Mouse (Mus musculus) CH12.LX (cell line): ENCODE measurements around the gene Ly75. TPM values are rescaled to one million over a fixed set of nuclear protein-coding genes. Genes with fewer than 3 reads are reported as not detected.

Source experiments
- DNase-seq: peaks from one replicate; pipeline ENCODE4 v3.0.0-alpha.2; 2013; ENCODE audit errors: extremely low read depth
- H3K27ac ChIP-seq: 2 replicates; pipeline ENCODE4 v1.5.1; 2012; ENCODE audit warnings: low read depth, mild to moderate bottlenecking, control low read depth, moderate library complexity; ENCODE audit not compliant: insufficient read depth
- H3K27me3 ChIP-seq: replicated peaks from 2 replicates; pipeline ENCODE3; 2012; ENCODE audit warnings: inconsistent platforms
- H3K36me3 ChIP-seq, 2 experiments: replicated peaks in 1 of 2; 2 replicates each; pipeline versions ENCODE3 to v1.6.1; 2012; ENCODE audit warnings: inconsistent platforms in 1 of 2, low read length in 1 of 2, mild to moderate bottlenecking in 1 of 2, mixed read lengths in 1 of 2, moderate library complexity in 1 of 2; ENCODE audit not compliant: control insufficient read depth in 1 of 2, insufficient read depth in 1 of 2
- H3K4me1 ChIP-seq, 2 experiments: 2 replicates each; pipeline ENCODE4 v1.6.1; 2012; ENCODE audit warnings: inconsistent platforms in 1 of 2, moderate library complexity in 1 of 2; ENCODE audit not compliant: insufficient read depth in 2 of 2, control insufficient read depth in 1 of 2
- H3K4me2 ChIP-seq: 2 replicates; pipeline ENCODE4 v1.6.1; 2012; ENCODE audit warnings: low read depth, mild to moderate bottlenecking, control low read depth; ENCODE audit not compliant: poor library complexity, insufficient read depth, severe bottlenecking
- H3K4me3 ChIP-seq, 3 experiments: fragments of 150-350 bp in 1 of 3; sonication (generic) in 1 of 3; replicated peaks in 1 of 3; 2 replicates each; pipeline versions ENCODE3 to v1.5.1; 2011 to 2012; ENCODE audit warnings: low read depth in 2 of 3, low read length in 2 of 3, mild to moderate bottlenecking in 2 of 3, moderate library complexity in 2 of 3, control low read depth in 1 of 3, improper control_type of control experiment in 1 of 3, inconsistent platforms in 1 of 3, mixed read lengths in 1 of 3; ENCODE audit not compliant: poor library complexity in 1 of 3
- H3K79me2 ChIP-seq: replicated peaks from 2 replicates; pipeline ENCODE4 v1.6.1; 2012; ENCODE audit warnings: mild to moderate bottlenecking, moderate library complexity; ENCODE audit not compliant: control insufficient read depth, poor library complexity, insufficient read depth, severe bottlenecking; ENCODE audit errors: extremely low read depth
- H3K9ac ChIP-seq: 2 replicates; pipeline ENCODE4 v1.6.1; 2012; ENCODE audit warnings: low read depth, mild to moderate bottlenecking, control low read depth, moderate library complexity; ENCODE audit not compliant: insufficient read depth
- H3K9me3 ChIP-seq: replicated peaks from 2 replicates; pipeline ENCODE3; 2012; ENCODE audit warnings: low read length, inconsistent platforms, mixed read lengths
- BHLHE40 ChIP-seq: IDR thresholded peaks from 2 replicates; pipeline ENCODE4 v1.6.1; 2011; ENCODE audit warnings: mild to moderate bottlenecking, low read depth, low read length, improper control_type of control experiment
- CHD2 ChIP-seq: IDR thresholded peaks from 2 replicates; pipeline ENCODE4 v1.6.1; 2011; ENCODE audit warnings: low read length, improper control_type of control experiment
- CTCF ChIP-seq, 2 experiments: IDR thresholded peaks in 1 of 2; conservative IDR thresholded peaks in 1 of 2; 2 replicates each; pipeline ENCODE4 v1.5.1; 2011 to 2012; ENCODE audit warnings: low read depth in 2 of 2, low read length in 2 of 2, improper control_type of control experiment in 1 of 2, inconsistent platforms in 1 of 2, mild to moderate bottlenecking in 1 of 2, moderate library complexity in 1 of 2
- E2F4 ChIP-seq: IDR thresholded peaks from 2 replicates; pipeline ENCODE4 v1.6.1; 2011; ENCODE audit warnings: low read depth, low read length, improper control_type of control experiment; ENCODE audit not compliant: insufficient replicate concordance
- ELF1 ChIP-seq: IDR thresholded peaks from 2 replicates; pipeline ENCODE4 v1.6.1; 2014; ENCODE audit warnings: low read depth, mild to moderate bottlenecking, inconsistent platforms, low read length, improper control_type of control experiment
- EP300 ChIP-seq: IDR thresholded peaks from 2 replicates; pipeline ENCODE4 v1.6.1; 2011; ENCODE audit warnings: low read length, improper control_type of control experiment
- ETS1 ChIP-seq: conservative IDR thresholded peaks from 2 replicates; pipeline ENCODE4 v1.6.1; 2012; ENCODE audit warnings: low read depth, mild to moderate bottlenecking, inconsistent platforms, low read length, improper control_type of control experiment, moderate library complexity
- GABPA ChIP-seq: IDR thresholded peaks from 2 replicates; pipeline ENCODE4 v1.6.1; 2012; ENCODE audit warnings: low read depth, low read length, improper control_type of control experiment, inconsistent platforms; ENCODE audit not compliant: insufficient replicate concordance
- HCFC1 ChIP-seq: IDR thresholded peaks from 2 replicates; pipeline ENCODE4 v1.6.1; 2012; ENCODE audit warnings: low read depth, mild to moderate bottlenecking, inconsistent platforms, low read length, improper control_type of control experiment
- IRF4 ChIP-seq: IDR thresholded peaks from 2 replicates; pipeline ENCODE4 v1.6.1; 2014; ENCODE audit warnings: low read depth, mild to moderate bottlenecking, inconsistent platforms, low read length, improper control_type of control experiment
- JUN ChIP-seq: IDR thresholded peaks from 2 replicates; pipeline ENCODE4 v1.6.1; 2011; ENCODE audit warnings: low read depth, mild to moderate bottlenecking, low read length, improper control_type of control experiment, moderate library complexity; ENCODE audit not compliant: insufficient read depth
- JUND ChIP-seq: conservative IDR thresholded peaks from 2 replicates; pipeline ENCODE4 v1.6.1; 2011; ENCODE audit warnings: low read depth, low read length, improper control_type of control experiment
- MAFK ChIP-seq: IDR thresholded peaks from 2 replicates; pipeline ENCODE4 v1.6.1; 2011; ENCODE audit warnings: low read length, improper control_type of control experiment; ENCODE audit not compliant: insufficient replicate concordance
- MAX ChIP-seq: IDR thresholded peaks from 2 replicates; pipeline ENCODE4 v1.6.1; 2011; ENCODE audit warnings: low read length, improper control_type of control experiment
- MAZ ChIP-seq: IDR thresholded peaks from 2 replicates; pipeline ENCODE4 v1.6.1; 2012; ENCODE audit warnings: low read depth, mild to moderate bottlenecking, inconsistent platforms, low read length, improper control_type of control experiment, moderate library complexity
- MEF2A ChIP-seq: IDR thresholded peaks from 2 replicates; pipeline ENCODE4 v1.6.1; 2014; ENCODE audit warnings: low read depth, mild to moderate bottlenecking, inconsistent platforms, low read length, improper control_type of control experiment, borderline replicate concordance
- MYC ChIP-seq: IDR thresholded peaks from 2 replicates; pipeline ENCODE4 v1.6.1; 2011; ENCODE audit warnings: low read depth, mild to moderate bottlenecking, improper control_type of control experiment, low read length
- POLR2A ChIP-seq: IDR thresholded peaks from 2 replicates; pipeline ENCODE4 v1.6.1; 2011; ENCODE audit warnings: low read depth, mild to moderate bottlenecking, improper control_type of control experiment, low read length
- RAD21 ChIP-seq: IDR thresholded peaks from 2 replicates; pipeline ENCODE4 v1.6.1; 2011; ENCODE audit warnings: low read depth, mild to moderate bottlenecking, low read length, improper control_type of control experiment, moderate library complexity
- RCOR1 ChIP-seq: conservative IDR thresholded peaks from 2 replicates; pipeline ENCODE4 v1.6.1; 2012; ENCODE audit warnings: low read depth, mild to moderate bottlenecking, inconsistent platforms, low read length, improper control_type of control experiment
- SIN3A ChIP-seq: IDR thresholded peaks from 2 replicates; pipeline ENCODE4 v1.6.1; 2012; ENCODE audit warnings: low read length, improper control_type of control experiment, inconsistent platforms
- SMC3 ChIP-seq: IDR thresholded peaks from 2 replicates; pipeline ENCODE4 v1.6.1; 2011; ENCODE audit warnings: low read depth, low read length, improper control_type of control experiment
- TBP ChIP-seq: conservative IDR thresholded peaks from 2 replicates; pipeline ENCODE4 v1.6.1; 2011; ENCODE audit warnings: low read depth, low read length, improper control_type of control experiment
- TCF12 ChIP-seq: IDR thresholded peaks from 2 replicates; pipeline ENCODE4 v1.6.1; 2014; ENCODE audit warnings: low read depth, mild to moderate bottlenecking, inconsistent platforms, low read length, improper control_type of control experiment
- UBTF ChIP-seq: IDR thresholded peaks from 2 replicates; pipeline ENCODE4 v1.6.1; 2012; ENCODE audit warnings: low read depth, mild to moderate bottlenecking, inconsistent platforms, low read length, improper control_type of control experiment, moderate library complexity
- USF1 ChIP-seq: IDR thresholded peaks from 2 replicates; pipeline ENCODE4 v1.6.1; 2014; ENCODE audit warnings: low read depth, mild to moderate bottlenecking, inconsistent platforms, low read length, improper control_type of control experiment
- USF2 ChIP-seq: conservative IDR thresholded peaks from 2 replicates; pipeline ENCODE4 v1.6.1; 2011; ENCODE audit warnings: low read depth, low read length, improper control_type of control experiment
- ZC3H11A ChIP-seq: IDR thresholded peaks from 2 replicates; pipeline ENCODE4 v1.6.1; 2012; ENCODE audit warnings: low read depth, mild to moderate bottlenecking, inconsistent platforms, low read length, improper control_type of control experiment
- ZKSCAN1 ChIP-seq: IDR thresholded peaks from 2 replicates; pipeline ENCODE4 v1.6.1; 2012; ENCODE audit warnings: low read depth, inconsistent platforms, low read length, improper control_type of control experiment, borderline replicate concordance
- dilution Hi-C: fragments of 300-500 bp; cut with MboI; formaldehyde crosslinking; loops from 2 replicates; pipeline ENCODE4 v1.14.3; 2020; ENCODE audit warnings: low sequenced_read_pairs; ENCODE audit not compliant: extremely low pct_unique_long_range_greater_than_20kb, extremely low pct_ligation_motif_present
- in situ Hi-C: fragments of 300-500 bp; cut with MboI; formaldehyde crosslinking; loops from 3 replicates; pipeline ENCODE4 v1.14.3; 2019; ENCODE audit warnings: low sequenced_read_pairs, low pct_ligation_motif_present, low pct_unique_long_range_greater_than_20kb, mixed read lengths
- polyA plus RNA-seq: library from polyadenylated mRNA; unstranded; fragments of >175 nt; gene quantifications from 2 replicates; pipeline ENCODE4 v1.2.1, GENCODE M21; 2012; ENCODE audit warnings: low read depth; ENCODE audit not compliant: insufficient read length
- total RNA-seq, 2 experiments: library from RNA; depleted of rRNA; stranded (reverse); fragments of 300-350 nt in 1 of 2; fragments of >200 nt in 1 of 2; gene quantifications; 2 replicates each; pipeline ENCODE4 v1.2.3; 2012 to 2014

Ly75 gene
- total and polyA plus RNA-seq, 3 experiments: 10.6 to 32.2 (median 13.8) TPM

GRCm38 (mm10) chr2:60326948-60327347 is 56.2 kb downstream of the Ly75 start:
- Histone ChIP-seq H3K27me3 (no peaks in the 10 kb centered on the region), H3K9me3 (no peaks in the 10 kb centered on the region), H3K4me2 (no peak overlapping the region), H3K4me3 (no peak overlapping the region), H3K27ac (peak overlapping the region; percentile 80), H3K9ac (no peak overlapping the region), H3K79me2 (no peaks in the 10 kb centered on the region), H3K36me3 (peaks cover 24 to 51% of the 10 kb centered on the region in 2 experiments), H3K4me1 (peaks cover 19 to 47% of the 10 kb centered on the region in 2 experiments)
- TF ChIP-seq SMC3 (no peak; the same call in 1 of the 2 replicates), BHLHE40 (peak; percentile 79), SIN3A (peak; percentile 22; the same call in 1 of the 2 replicates), JUND (0 out of 2 replicates have a peak, but pooled peaks have one; percentile 16), ELF1 (0 out of 2 replicates have a peak, but pooled peaks have one; percentile 32), MEF2A (peak; percentile 98), EP300 (peak; percentile 65; the same call in 1 of the 2 replicates), TCF12 (peak; percentile 41; the same call in 1 of the 2 replicates), HCFC1 (no peak; the same call in 1 of the 2 replicates), USF1 (no peak), RCOR1 (0 out of 2 replicates have a peak, but pooled peaks have one; percentile 17), TBP (no peak), IRF4 (peak; percentile 82), ETS1 (peak; percentile 81), MAX (peak; percentile 30; the same call in 1 of the 2 replicates)
- dilution Hi-C loops: no loop called here
- DNase-seq: peak; percentile 70
- in situ Hi-C loops: no loop called here

- Histone ChIP-seq H3K79me2 (no peaks in the 10 kb centered on the region), H3K36me3 (peaks cover 46 to 65% of the 10 kb centered on the region in 2 experiments), H3K27ac (no peak overlapping the region), H3K4me3 (no peak overlapping the region), H3K4me1 (peaks cover 10 to 38% of the 10 kb centered on the region in 2 experiments), H3K9me3 (no peaks in the 10 kb centered on the region), H3K4me2 (no peak overlapping the region), H3K9ac (no peak overlapping the region), H3K27me3 (no peaks in the 10 kb centered on the region)
- DNase-seq: peak; percentile 42
- TF ChIP-seq USF2 (no peak), GABPA (no peak), MEF2A (no peak), E2F4 (no peak), MAZ (no peak), JUN (no peak), MYC (no peak), ELF1 (peak; percentile 64), SMC3 (peak; percentile 39), CHD2 (no peak), JUND (no peak), CTCF (conservative IDR thresholded peaks at IDR 0.05 in 1 of 2, IDR thresholded peaks at IDR 0.05 in 1 of 2; ENCODE audit: low read depth in 2 of 2, low read length in 2 of 2) (peak; percentile 48 to 59), MAFK (no peak), RAD21 (peak; percentile 20), ZC3H11A (no peak), IRF4 (no peak), HCFC1 (no peak), POLR2A (no peak), UBTF (no peak), ZKSCAN1 (no peak)
- dilution Hi-C loops (no loop called here), in situ Hi-C loops (no loop called here)
These were observed 59.7 kb downstream of the Ly75 start for GRCm38 (mm10) chr2:60323411-60323810.
